Mouse (Mus musculus) liver, adult 2 months (tissue): ENCODE measurements around the gene Pi4k2a.

Source experiments
- CTCF ChIP-seq: fragments of 200-500 bp; IDR thresholded peaks from 2 replicates; pipeline ENCODE4 v1.5.1; 2011; ENCODE audit warnings: low read depth, low read length, control low read depth
- POLR2A ChIP-seq: fragments of 200-500 bp; IDR thresholded peaks from 2 replicates; pipeline ENCODE4 v1.6.1; 2011; ENCODE audit warnings: low read length, control low read depth; ENCODE audit not compliant: insufficient read depth; ENCODE audit errors: extremely low read depth

DNA sequence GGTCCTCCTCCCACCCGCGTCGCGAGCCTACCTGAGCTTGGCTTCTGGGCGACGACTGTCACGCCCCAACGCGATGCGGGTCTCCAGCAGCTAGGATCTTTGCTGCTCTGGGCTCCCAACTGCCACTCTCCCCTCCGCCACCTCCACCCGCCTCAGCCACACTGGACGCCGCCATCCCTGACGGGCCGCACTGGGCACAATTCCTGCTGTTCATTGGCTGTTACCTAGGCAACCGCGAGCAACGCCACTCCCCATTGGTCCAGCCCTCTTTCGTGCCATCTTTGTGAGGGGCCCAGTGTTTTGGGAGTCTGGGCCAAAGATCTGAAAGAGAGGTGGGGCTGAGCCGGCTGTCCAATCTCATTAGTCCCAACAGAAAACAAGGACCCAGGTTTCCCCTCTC is 4.1 kb upstream of the Pi4k2a start, which contains the start of gene Morn4:
- TF ChIP-seq CTCF (no peak), POLR2A (no peak)
